Mouse (Mus musculus) midbrain, embryonic 15.5 days (tissue): ENCODE measurements at regions not wholly inside any gene's neighbourhood (a gene's known extent, or its start where the extent isn't known, plus 50 kb on each side); places are given as distances from the start of the nearest gene placed in this dataset.

ENCODE experiments used
- ATAC-seq: fragments of 200-750 bp; cut with Nextera tagmentation; replicated peaks from 2 replicates; pipeline ENCODE4 v1.8.0; 2017; ENCODE audit warnings: moderate TSS enrichment
- H3K27ac ChIP-seq: fragments of 300-500 bp; sonication (generic); 2 replicates; pipeline ENCODE4 v1.5.1; 2015; ENCODE audit warnings: mild to moderate bottlenecking, inconsistent platforms
- H3K27me3 ChIP-seq: fragments of 300-500 bp; sonication (generic); replicated peaks from 2 replicates; pipeline ENCODE4 v1.6.1; 2015; ENCODE audit warnings: inconsistent platforms
- H3K36me3 ChIP-seq: fragments of 300-500 bp; sonication (generic); replicated peaks from 2 replicates; pipeline ENCODE4 v1.6.1; 2015; ENCODE audit warnings: inconsistent platforms
- H3K4me1 ChIP-seq: fragments of 300-500 bp; sonication (generic); 2 replicates; pipeline ENCODE4 v1.6.1; 2015; ENCODE audit warnings: inconsistent platforms
- H3K4me2 ChIP-seq: fragments of 300-500 bp; sonication (generic); 2 replicates; pipeline ENCODE4 v1.6.1; 2015; ENCODE audit warnings: inconsistent platforms, mild to moderate bottlenecking, moderate library complexity
- H3K4me3 ChIP-seq: fragments of 300-500 bp; sonication (generic); 2 replicates; pipeline ENCODE4 v1.5.1; 2015; ENCODE audit warnings: mild to moderate bottlenecking, inconsistent platforms
- H3K9ac ChIP-seq: fragments of 300-500 bp; sonication (generic); 2 replicates; pipeline ENCODE4 v1.6.1; 2015; ENCODE audit warnings: mild to moderate bottlenecking, inconsistent platforms
- H3K9me3 ChIP-seq: fragments of 300-500 bp; sonication (generic); 2 replicates; pipeline ENCODE4 v1.6.1; 2016; ENCODE audit warnings: inconsistent platforms
- WGBS: fragments of 180-500 bp; shearing (Covaris S2); methylation state at CpG from one replicate; pipeline ENCODE4 v1.1.7; 2015; ENCODE audit warnings: mixed read lengths; 5-methylcytosine and 5-hydroxymethylcytosine counted together

- H3K4me2 ChIP-seq, result no peak overlapping the region
Observed at GRCm38 (mm10) chr3:56475529-56476527, 292.3 kb upstream of the Nbea start.

GRCm38 (mm10) chr3:56472651-56473050 lies 289.1 kb upstream of the Nbea start:
- H3K4me2 ChIP-seq, result no peak overlapping the region
- no peak overlapping the region for H3K4me3 ChIP-seq
- peaks cover 22% of the 10 kb centered on the region for H3K4me1 ChIP-seq
- no peak overlapping the region for H3K9ac ChIP-seq
- no peaks in the 10 kb centered on the region for H3K36me3 ChIP-seq
- H3K27me3 ChIP-seq, result no peaks in the 10 kb centered on the region
- ATAC-seq, result no peak; the same call in 1 of the 2 replicates
- WGBS, result 27% methylated on average over 6 of the region's 6 CpGs
- no peaks in the 10 kb centered on the region for H3K9me3 ChIP-seq
- no peak overlapping the region for H3K27ac ChIP-seq

More at GRCm38 (mm10) chr3:56475529-56476527, 292.3 kb upstream of the Nbea start:
- Histone ChIP-seq H3K27ac (peak overlapping the region; percentile 68), H3K9me3 (no peaks in the 10 kb centered on the region), H3K4me3 (no peak overlapping the region), H3K27me3 (no peaks in the 10 kb centered on the region), H3K4me1 (peaks cover 22% of the 10 kb centered on the region), H3K9ac (no peak overlapping the region), H3K36me3 (no peaks in the 10 kb centered on the region)
- WGBS, result 28% methylated on average over 3 of the region's 3 CpGs
- ATAC-seq, result peak; percentile 56; the same call in 1 of the 2 replicates

- no peaks in the 10 kb centered on the region for H3K27me3 ChIP-seq
- no peaks in the 10 kb centered on the region for H3K36me3 ChIP-seq
- H3K27ac ChIP-seq, result no peak overlapping the region
- H3K4me1 ChIP-seq, result peaks cover 22% of the 10 kb centered on the region
- H3K9me3 ChIP-seq, result no peaks in the 10 kb centered on the region
- no peak overlapping the region for H3K4me3 ChIP-seq
- no peak overlapping the region for H3K9ac ChIP-seq
- H3K4me2 ChIP-seq, result no peak overlapping the region
- 22% methylated on average over 5 of the region's 5 CpGs for WGBS
- no peak for ATAC-seq
Observed at GRCm38 (mm10) chr3:56471823-56472222, 288.3 kb upstream of the Nbea start.

- ATAC-seq, result no peak
- Histone ChIP-seq H3K9ac (no peak overlapping the region), H3K4me2 (no peak overlapping the region), H3K27me3 (no peaks in the 10 kb centered on the region), H3K4me3 (no peak overlapping the region), H3K36me3 (no peaks in the 10 kb centered on the region), H3K27ac (no peak overlapping the region), H3K9me3 (no peaks in the 10 kb centered on the region), H3K4me1 (peaks cover 21% of the 10 kb centered on the region)
- WGBS, result 21% methylated on average over 1 of the region's 1 CpGs
Observed at GRCm38 (mm10) chr3:56471185-56471584, 287.7 kb upstream of the Nbea start.

GRCm38 (mm10) chr3:56457625-56458024 lies 274.1 kb upstream of the Nbea start:
- Histone ChIP-seq H3K27me3 (no peaks in the 10 kb centered on the region), H3K4me2 (no peak overlapping the region), H3K36me3 (no peaks in the 10 kb centered on the region), H3K9ac (no peak overlapping the region), H3K4me3 (no peak overlapping the region), H3K4me1 (peaks cover 15% of the 10 kb centered on the region), H3K9me3 (no peaks in the 10 kb centered on the region), H3K27ac (peak overlapping the region; percentile 36)
- ATAC-seq, result no peak
- WGBS, result 43% methylated on average over 4 of the region's 4 CpGs

- Histone ChIP-seq H3K27me3 (no peaks in the 10 kb centered on the region), H3K9me3 (no peaks in the 10 kb centered on the region), H3K4me2 (no peak overlapping the region), H3K27ac (peak overlapping the region; percentile 48; the same call in 1 of the 2 replicates), H3K4me3 (no peak overlapping the region), H3K9ac (no peak overlapping the region), H3K36me3 (no peaks in the 10 kb centered on the region), H3K4me1 (peaks cover 15% of the 10 kb centered on the region)
- 20% methylated on average over 6 of the region's 6 CpGs for WGBS
- ATAC-seq, result peak; percentile 72
Observed at GRCm38 (mm10) chr3:56456317-56456716, 272.8 kb upstream of the Nbea start.

GRCm38 (mm10) chr3:56438900-56439299 lies 255.4 kb upstream of the Nbea start:
- no peaks in the 10 kb centered on the region for H3K27me3 ChIP-seq
- no peaks in the 10 kb centered on the region for H3K9me3 ChIP-seq
- no peak overlapping the region for H3K4me3 ChIP-seq
- H3K4me2 ChIP-seq, result no peak overlapping the region
- no peaks in the 10 kb centered on the region for H3K36me3 ChIP-seq
- no peak overlapping the region for H3K9ac ChIP-seq
- no peak overlapping the region for H3K27ac ChIP-seq
- 0 out of 2 replicates have a peak, but pooled peaks have one; percentile 37 for ATAC-seq
- 85% methylated on average over 5 of the region's 5 CpGs for WGBS
- H3K4me1 ChIP-seq, result peaks cover 10% of the 10 kb centered on the region; the same call in 1 of the 2 replicates

GRCm38 (mm10) chr3:56438020-56438747 lies 254.7 kb upstream of the Nbea start:
- WGBS, result 50% methylated on average over 12 of the region's 12 CpGs
- Histone ChIP-seq H3K4me1 (peaks cover 10% of the 10 kb centered on the region; the same call in 1 of the 2 replicates), H3K4me2 (no peak overlapping the region)

GRCm38 (mm10) chr3:56437058-56437457 lies 253.6 kb upstream of the Nbea start:
- H3K36me3 ChIP-seq, result no peaks in the 10 kb centered on the region
- no peak overlapping the region for H3K4me2 ChIP-seq
- no peaks in the 10 kb centered on the region for H3K27me3 ChIP-seq
- no peak overlapping the region for H3K9ac ChIP-seq
- H3K9me3 ChIP-seq, result no peaks in the 10 kb centered on the region
- H3K4me3 ChIP-seq, result no peak overlapping the region
- no peak overlapping the region for H3K27ac ChIP-seq
- no peak; the same call in 1 of the 2 replicates for ATAC-seq
- 14% methylated on average over 4 of the region's 4 CpGs for WGBS
- H3K4me1 ChIP-seq, result peaks cover 10% of the 10 kb centered on the region; the same call in 1 of the 2 replicates

More at GRCm38 (mm10) chr3:56438020-56438747, 254.7 kb upstream of the Nbea start:
- no peak overlapping the region for H3K9ac ChIP-seq
- H3K27me3 ChIP-seq, result no peaks in the 10 kb centered on the region
- H3K9me3 ChIP-seq, result no peaks in the 10 kb centered on the region
- peak overlapping the region; percentile 32; the same call in 1 of the 2 replicates for H3K27ac ChIP-seq
- H3K36me3 ChIP-seq, result no peaks in the 10 kb centered on the region
- ATAC-seq, result no peak; the same call in 1 of the 2 replicates
- H3K4me3 ChIP-seq, result no peak overlapping the region

- Histone ChIP-seq H3K9ac (no peak overlapping the region), H3K36me3 (no peaks in the 10 kb centered on the region), H3K27ac (no peak overlapping the region), H3K9me3 (no peaks in the 10 kb centered on the region), H3K4me1 (peaks cover 10% of the 10 kb centered on the region; the same call in 1 of the 2 replicates), H3K4me3 (no peak overlapping the region), H3K27me3 (no peaks in the 10 kb centered on the region), H3K4me2 (no peak overlapping the region)
- no peak for ATAC-seq
- WGBS, result 64% methylated on average over 1 of the region's 1 CpGs
Observed at GRCm38 (mm10) chr3:56433495-56433894, 250.0 kb upstream of the Nbea start.

- Histone ChIP-seq H3K27ac (no peak overlapping the region), H3K4me3 (no peak overlapping the region), H3K4me2 (no peak overlapping the region), H3K9ac (no peak overlapping the region), H3K9me3 (no peaks in the 10 kb centered on the region), H3K27me3 (no peaks in the 10 kb centered on the region), H3K4me1 (no peaks in the 10 kb centered on the region), H3K36me3 (no peaks in the 10 kb centered on the region)
- no peak for ATAC-seq
- 91% methylated on average over 1 of the region's 1 CpGs for WGBS
Observed at GRCm38 (mm10) chr3:56427201-56427600, 243.7 kb upstream of the Nbea start.

- ATAC-seq, result no peak
- no peak overlapping the region for H3K4me3 ChIP-seq
- WGBS, result 93% methylated on average over 4 of the region's 4 CpGs
- no peaks in the 10 kb centered on the region for H3K36me3 ChIP-seq
- no peaks in the 10 kb centered on the region for H3K27me3 ChIP-seq
- H3K9ac ChIP-seq, result no peak overlapping the region
- H3K4me2 ChIP-seq, result no peak overlapping the region
- no peaks in the 10 kb centered on the region for H3K9me3 ChIP-seq
- no peak overlapping the region for H3K27ac ChIP-seq
- no peaks in the 10 kb centered on the region for H3K4me1 ChIP-seq
Observed at GRCm38 (mm10) chr3:56397851-56398496, 214.5 kb upstream of the Nbea start.
